Mouse (Mus musculus) olfactory bulb, adult 2 months (tissue): ENCODE measurements around the gene Vmn2r20.
"Not testable (repeated sequence)": the region's sequence is repeated elsewhere in the genome, so short reads cannot be mapped to it uniquely, and the experiment has no call there.

Source experiments
- CTCF ChIP-seq: fragments of 200-500 bp; IDR thresholded peaks from 2 replicates; pipeline ENCODE4 v1.5.1; 2012; ENCODE audit warnings: low read depth, mild to moderate bottlenecking, low read length, moderate library complexity; ENCODE audit not compliant: insufficient read depth
- POLR2A ChIP-seq: fragments of 200-500 bp; IDR thresholded peaks from 2 replicates; pipeline ENCODE4 v1.6.1; 2012; ENCODE audit warnings: mild to moderate bottlenecking, low read depth, low read length, moderate library complexity; ENCODE audit not compliant: insufficient read depth

DNA sequence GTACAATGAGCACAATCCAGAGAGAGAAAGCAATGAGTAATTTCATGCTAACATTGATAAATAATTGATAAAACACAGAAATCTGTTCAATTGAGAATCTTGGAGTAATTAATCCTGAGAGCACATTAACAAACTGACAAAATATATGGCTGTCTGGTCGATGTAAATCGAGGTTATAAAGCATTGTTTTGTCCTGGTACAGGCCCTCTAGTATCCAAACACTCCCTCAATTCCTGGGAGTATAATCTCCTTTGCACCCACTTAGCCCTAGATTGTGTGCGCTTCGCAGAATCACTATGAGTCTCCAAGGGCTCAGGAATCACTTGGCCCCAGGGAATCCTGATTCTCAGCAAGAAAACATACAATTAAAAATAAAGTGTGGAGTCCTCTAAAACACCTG is at the start of gene Vmn2r20:
- TF ChIP-seq CTCF, POLR2A: not testable (repeated sequence)
